Mouse (Mus musculus) olfactory bulb, adult 2 months (tissue): ENCODE results near the gene Gatad2b.

Source experiments
- CTCF ChIP-seq: fragments of 200-500 bp; IDR thresholded peaks from 2 replicates; pipeline ENCODE4 v1.5.1; 2012; ENCODE audit warnings: low read depth, mild to moderate bottlenecking, low read length, moderate library complexity; ENCODE audit not compliant: insufficient read depth
- POLR2A ChIP-seq: fragments of 200-500 bp; IDR thresholded peaks from 2 replicates; pipeline ENCODE4 v1.6.1; 2012; ENCODE audit warnings: mild to moderate bottlenecking, low read depth, low read length, moderate library complexity; ENCODE audit not compliant: insufficient read depth

DNA sequence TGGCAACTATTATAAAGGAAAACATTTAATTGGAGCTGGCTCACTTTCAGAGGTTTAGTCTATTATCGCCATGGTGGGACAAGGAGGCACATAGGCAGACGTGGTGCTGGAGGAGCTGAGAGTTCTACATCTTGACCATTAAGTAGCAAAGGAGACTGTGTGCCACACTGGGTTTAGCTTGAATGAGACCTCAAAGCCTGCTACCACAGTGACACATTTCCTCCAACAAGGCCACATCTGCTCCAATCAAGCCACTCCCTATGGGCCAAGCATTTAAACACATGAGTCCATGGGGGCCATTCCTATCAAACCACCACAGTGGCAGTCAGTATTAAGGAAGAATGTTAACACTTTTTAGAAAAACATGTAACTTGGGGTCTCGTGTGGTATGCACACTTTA lies 45.2 kb downstream of the Gatad2b start:
- TF ChIP-seq CTCF: no peak
- TF ChIP-seq POLR2A: no peak
